Mouse (Mus musculus) layer of hippocampus, adult 9-10 months (tissue): ENCODE results near the gene Med26.

Source experiments
- DNase-seq: peaks from one replicate; pipeline ENCODE4 v3.0.0; 2022; ENCODE audit warnings: low spot score

Gene Med26

DNA sequence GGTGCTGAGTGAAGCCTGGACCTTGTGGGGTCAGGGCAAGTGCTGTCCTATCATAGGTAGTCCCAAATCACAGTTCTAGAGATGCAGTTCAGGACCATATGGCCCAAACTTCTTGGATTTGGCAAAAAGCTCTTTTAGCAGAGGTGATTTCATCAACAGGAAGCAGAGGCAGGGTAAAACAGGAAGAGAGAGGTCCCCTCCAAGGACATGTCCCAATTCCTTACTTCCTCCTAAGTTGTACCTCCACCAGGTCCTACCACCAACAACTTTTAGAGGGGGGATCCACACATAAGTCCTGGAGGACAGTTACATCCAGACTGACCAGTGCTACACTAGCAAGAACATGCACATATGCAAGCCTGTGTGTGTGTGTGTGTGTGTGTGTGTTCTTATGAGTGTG, 61.1 kb downstream of the Med26 start:
- DNase-seq, result no peak

DNA sequence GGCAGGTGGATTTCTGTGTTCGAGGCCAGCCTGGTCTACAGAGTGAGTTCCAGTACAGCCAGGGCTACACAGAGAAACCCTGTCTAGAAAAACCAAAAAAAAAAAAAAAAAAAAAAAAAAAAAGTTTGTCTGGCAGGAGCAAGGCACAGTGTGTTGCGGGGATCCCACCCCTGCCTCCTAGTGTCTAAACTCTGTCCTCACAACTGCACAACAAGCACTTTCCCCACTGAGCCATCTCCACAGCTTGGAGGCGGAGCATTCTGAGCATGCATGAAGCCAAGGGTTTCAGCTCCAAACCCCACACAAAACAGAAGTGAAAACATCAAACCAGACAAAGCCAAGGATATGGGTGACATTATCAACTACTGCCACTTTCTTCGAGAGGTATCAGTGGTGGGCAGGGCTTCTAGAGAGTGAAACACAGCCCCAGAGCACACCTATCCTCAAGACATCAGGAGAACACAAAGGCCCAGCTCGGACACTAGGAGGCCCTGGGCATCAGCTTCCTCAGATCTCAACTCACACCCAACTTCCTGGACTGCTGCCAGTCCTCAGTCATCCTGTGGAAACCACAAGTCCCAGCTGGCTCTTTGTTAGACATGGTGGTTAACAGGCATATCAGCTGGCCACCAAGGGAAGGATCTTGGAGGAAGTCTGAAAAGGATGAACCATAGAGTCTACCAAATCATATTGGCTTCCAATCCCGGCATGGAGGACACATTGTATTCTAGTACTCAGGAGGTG, 62.4 kb downstream of the Med26 start:
- no peak for DNase-seq

DNA sequence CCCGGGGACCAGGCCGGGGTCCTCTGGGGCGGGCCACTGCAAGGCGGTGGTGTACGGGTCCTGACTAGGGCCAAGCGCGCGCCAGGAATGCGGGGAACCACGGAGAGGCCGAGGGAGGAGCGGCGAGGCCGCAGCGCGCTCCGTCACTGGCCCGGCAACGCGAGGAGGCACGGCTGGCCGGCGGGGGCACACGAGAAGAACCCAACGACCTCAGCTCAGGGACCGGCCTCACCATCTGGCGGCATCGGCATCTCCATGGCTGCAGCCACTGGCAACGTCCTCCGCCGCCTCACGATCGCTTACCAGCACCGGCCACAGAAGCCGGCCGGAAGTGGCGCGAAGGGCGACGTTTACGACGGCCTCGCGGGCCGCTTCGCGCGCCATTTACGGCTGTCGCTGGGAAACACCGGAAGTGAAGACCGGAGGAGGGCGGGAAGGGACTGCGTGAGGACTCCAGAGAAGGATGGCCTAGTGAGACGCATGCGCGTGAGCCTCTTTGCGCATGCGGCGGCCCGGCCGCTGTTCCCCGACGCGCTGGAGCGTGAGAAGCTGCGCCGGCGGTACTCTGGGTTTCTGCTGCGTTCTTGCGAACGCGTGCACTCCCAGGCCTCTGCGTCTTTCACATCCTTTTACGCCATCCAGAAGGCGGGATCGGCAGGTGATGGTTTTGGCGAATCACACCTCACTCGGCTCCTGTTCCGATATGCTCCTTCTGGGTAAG, 73.1 kb downstream of the Med26 start, which contains the start of gene Cherp:
Cherp (minus strand) TSS at position 401 of the 721 bp plus-strand sequence.
- DNase-seq, result peak; percentile 93

DNA sequence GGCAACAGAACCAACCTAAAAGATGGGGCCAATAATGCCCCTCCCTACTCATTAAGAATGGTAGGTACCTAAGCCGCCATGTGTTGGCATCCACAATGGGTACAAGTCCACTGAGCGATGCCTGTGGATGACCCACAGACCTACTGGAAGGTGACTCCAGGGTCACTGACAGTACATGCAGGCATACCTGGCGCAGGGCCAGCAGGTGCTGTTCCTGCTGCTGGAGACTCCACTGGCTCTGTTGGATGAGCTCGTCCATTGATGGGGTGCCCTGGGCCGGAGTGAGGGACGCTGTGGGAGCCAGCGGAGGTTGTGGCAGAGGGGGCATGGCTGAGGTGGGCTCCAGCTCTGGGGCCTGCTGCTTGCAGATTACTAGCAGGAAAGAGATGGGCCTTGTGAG, 77.4 kb downstream of the Med26 start:
- no peak for DNase-seq

DNA sequence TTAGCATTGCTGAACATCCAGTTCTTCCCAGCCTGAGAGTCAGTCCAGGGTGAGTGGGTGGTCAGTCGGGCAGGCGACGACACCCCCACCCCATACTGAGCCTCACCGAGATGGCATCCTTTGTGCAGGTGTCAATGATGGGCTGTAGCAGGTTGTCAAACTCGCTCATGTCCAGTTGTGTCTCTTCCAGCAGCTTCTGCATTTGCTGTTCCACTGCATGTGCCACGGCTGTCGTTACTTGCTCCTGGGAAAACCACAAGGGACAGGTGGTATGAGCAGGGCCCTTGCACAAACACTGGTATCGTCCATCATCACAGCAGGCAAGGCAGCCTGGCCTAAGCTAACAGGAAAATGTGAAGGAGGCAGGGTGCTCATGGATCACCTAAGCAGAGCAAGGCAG, 78.1 kb downstream of the Med26 start:
- DNase-seq, result no peak

DNA sequence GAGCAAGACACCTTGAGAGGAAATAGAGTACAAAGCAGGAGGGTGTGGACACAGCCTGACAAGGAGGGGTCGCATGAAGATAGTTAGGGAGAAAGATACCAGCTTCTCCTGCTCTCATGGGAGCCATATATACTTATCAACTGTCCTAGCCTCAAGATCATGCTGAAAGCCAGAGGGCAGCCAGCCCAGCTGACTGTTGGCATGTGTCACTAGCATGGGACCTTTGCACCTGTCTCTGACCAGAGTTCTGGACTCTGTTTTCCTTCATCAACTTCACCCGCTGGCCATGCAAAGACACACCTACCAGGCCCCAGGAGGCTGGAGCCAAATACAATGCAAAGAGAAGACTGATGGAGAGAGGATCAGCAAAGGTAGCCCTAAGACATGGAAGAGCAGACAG, 78.8 kb downstream of the Med26 start:
- DNase-seq, result no peak

DNA sequence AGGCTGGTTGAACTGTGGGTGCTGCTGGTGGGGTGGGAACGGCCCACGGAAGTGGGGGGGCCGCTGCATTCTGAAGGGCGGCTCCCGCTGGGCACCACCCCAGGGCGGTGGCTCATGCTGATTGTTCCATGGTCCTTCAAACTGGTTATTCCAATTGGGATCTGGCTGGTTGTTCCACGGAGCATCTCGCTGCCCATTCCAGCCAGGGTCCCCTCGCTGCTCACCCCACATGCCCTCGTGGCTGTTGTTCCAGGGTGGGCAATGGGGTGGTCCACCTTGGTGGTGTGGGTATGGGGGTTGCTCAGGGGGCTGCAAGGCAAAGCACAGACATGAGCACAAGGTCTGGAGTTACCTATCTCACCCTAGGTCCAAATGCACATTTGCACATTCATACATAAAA, 83.9 kb downstream of the Med26 start:
- no peak for DNase-seq

DNA sequence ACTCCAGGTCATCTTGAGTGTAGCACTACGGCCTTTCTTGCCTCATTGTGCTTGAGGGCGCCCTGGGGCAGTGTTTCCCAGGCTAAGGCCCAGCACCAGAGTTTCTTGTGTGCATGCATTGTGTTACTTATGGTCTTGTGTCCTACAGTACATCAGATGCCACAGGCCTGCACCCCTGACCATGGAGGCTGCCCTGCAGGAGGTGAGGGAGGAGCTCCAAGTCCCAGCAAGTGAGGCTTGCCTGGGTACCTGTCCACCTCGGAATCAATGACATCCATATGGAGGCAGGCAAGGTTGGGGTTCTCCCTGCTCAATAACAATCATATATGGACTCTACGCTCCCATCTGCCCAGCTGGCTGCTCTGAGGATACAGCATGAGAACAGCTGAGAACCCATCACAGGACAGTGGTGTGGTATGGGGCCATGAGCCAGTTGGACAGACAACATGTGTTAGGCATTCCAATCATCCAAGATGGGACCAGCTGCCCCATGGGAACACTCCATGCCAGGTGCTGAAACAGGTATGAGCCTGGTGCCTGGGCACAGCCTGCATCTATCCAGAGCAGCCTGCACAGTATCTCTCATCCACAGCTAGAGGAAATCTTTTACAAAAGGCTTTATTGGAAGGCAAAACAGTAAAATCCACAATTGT, 88.1 kb downstream of the Med26 start:
- DNase-seq, result no peak

DNA sequence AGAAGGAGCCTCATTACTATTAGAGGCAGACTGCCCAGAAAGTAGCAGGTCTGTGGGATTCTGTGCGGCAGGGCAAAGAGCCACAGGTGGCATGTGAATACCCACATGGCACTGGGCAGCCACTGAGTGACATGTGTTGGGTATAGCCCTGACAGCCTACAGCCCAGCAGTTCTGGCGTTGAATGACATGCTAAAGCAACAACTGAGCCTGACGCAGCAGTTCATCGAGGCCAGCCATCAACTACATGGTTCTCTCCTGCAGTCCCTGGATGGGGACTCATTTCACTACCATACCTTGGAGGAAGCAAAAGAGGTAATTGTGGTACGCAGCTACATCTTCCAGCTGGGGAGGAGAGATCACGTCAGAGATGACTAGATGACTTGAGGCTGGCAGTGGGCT, 89.6 kb downstream of the Med26 start:
- no peak for DNase-seq

DNA sequence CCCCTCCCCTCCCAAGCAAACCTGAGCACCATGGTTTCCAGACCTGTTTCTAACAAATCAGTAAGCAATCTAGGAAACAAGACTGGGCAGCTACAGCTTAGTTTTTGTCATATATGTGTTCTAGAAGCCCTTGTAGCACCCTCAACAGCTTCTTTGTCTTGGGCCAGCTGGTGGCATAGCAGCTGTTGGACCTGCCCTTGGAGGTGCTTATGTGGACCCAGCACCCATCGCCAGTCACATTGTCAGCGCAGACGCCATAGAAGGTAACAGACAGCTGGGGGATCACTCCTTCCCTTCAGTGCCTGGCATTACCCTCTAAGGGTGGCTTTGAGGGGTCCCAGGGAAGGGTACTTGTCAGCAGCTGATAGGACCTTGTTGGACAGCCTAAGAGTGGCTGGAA, 90.3 kb downstream of the Med26 start:
- no peak for DNase-seq

DNA sequence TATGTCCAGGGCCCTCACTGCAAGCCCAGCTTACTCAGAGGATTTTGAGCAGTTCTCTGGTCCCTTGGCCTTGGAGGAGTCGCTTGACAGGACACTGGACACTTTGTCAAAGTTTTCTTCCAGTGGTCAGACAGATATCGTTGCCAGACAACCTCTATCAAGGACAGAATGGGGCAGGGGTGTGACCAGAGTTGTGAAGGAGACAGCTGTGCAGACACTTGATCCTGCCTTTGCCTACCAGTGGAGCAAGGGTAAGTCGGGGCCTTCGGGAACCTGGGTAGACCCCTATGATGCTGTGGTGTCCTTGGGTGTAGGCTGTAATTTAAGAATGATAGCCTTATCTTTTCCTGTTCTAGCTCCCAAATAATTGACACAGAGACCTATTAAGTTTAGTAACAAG, 92.8 kb downstream of the Med26 start:
- no peak for DNase-seq

DNA sequence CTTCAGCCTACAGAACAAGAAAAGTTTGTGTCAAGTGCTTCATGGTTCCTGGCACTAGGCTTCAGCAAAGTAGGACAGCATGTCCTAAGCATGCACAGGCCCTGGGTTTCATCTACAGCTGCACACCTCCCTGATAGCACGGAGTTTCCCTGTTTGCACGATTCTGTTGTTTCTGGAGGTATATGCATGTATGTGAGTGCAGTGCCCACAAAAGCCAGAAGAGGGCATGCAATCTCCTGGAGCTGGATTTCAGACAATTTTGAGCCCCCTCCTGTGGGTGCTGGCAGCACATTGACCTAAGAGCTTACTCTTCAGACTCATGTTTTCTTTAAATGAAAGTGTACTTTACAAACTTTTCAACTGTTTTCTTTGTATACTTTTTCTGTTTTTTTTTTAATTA, 94.2 kb downstream of the Med26 start:
- no peak for DNase-seq

DNA sequence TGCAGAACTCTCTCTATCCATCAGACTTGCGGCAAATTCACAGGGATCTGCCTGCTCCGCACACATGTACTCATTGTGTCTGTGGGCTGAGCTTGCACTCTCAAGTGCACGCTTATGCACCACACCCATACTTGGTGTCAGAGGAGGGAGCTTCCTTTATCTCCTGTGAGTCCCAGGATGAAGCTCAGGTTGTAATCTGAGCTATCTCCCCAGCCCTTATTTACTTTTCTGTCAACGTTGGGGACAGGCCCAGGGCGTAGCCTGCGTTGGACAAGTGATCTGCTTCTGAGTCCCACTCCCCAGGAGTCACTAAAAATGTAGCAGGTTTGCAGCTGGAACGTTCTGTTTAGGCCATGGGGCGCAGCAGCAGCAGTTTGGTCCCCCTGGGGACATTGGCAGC, 96.6 kb downstream of the Med26 start:
- no peak for DNase-seq

DNA sequence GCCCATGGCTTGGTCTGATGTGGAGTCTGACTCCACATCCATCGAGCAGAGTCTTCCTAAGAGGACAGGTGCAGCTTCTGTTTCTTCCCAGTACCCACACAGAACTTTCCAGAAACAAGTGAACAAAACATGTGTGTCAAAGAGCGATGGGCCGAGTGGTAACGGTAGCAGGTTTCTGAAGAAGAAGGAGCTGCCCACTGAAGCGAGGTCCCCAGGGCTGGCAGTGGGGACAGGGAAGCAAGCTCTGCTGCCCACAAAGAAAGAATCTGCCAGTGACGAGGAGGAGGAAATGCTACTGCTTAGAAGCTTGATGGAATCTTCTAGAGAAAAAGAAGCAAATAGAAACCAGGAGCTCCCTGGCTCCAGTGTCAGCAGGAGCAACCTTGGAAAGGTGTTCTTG, 103.0 kb downstream of the Med26 start:
- DNase-seq, result no peak
